Mouse (Mus musculus): ENCODE measurements around the gene Creb5. TPM values are rescaled to one million over a fixed set of nuclear protein-coding genes. Genes with fewer than 3 reads are reported as not detected.

Creb5 gene
- polyA plus RNA-seq, 1 experiment, result 6.1 TPM

DNA sequence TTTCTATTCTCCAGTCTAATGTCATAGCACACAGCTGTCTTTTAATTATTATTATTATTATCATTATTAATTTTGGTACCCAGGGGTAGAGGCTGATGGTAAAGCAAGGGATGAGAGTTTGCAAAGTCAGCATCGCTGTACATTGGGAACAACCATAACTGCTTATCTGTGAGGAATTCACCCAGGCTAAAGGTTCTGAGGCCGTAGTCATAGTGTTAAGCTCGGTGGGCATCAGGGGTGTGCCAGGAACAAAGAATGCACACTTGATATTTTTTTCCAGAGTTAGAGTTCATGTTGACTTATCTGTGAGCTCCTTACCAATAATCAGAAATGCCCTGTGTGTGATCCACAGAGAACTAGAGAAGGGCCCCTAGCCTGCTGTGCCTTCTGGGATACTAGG lies 288.8 kb downstream of the Creb5 start:
- Histone ChIP-seq H3K4me3 (ENCODE audit: low read depth, low read length) (no peak overlapping the region), H3K9ac (ENCODE audit: low read depth, poor library complexity, severe bottlenecking) (no peak overlapping the region), H3K9me3 (replicated peaks; ENCODE audit: control insufficient read depth, insufficient read depth, low read length, poor library complexity, severe bottlenecking) (0 out of 2 replicates have a peak, but pooled peaks cover 6% of the 10 kb centered on the region), H3K36me3 (ENCODE audit: control insufficient read depth, insufficient read depth, low read length, poor library complexity, severe bottlenecking) (no peaks in the 10 kb centered on the region), H3K27me3 (ENCODE audit: control insufficient read depth, insufficient read depth, low read length, poor library complexity, severe bottlenecking) (no peaks in the 10 kb centered on the region), H3K4me1 (ENCODE audit: control insufficient read depth, insufficient read depth, low read length) (no peaks in the 10 kb centered on the region), H3K27ac (ENCODE audit: insufficient read depth, low read length) (no peak overlapping the region)
- TF ChIP-seq CTCF (IDR thresholded peaks at IDR 0.05; ENCODE audit: low read depth, low read length), result no peak
- TF ChIP-seq POLR2A (IDR thresholded peaks at IDR 0.05; ENCODE audit: insufficient read depth, low read length), result no peak
- TF ChIP-seq EP300 (IDR thresholded peaks at IDR 0.05; ENCODE audit: insufficient read depth, low read depth, low read length), result no peak

DNA sequence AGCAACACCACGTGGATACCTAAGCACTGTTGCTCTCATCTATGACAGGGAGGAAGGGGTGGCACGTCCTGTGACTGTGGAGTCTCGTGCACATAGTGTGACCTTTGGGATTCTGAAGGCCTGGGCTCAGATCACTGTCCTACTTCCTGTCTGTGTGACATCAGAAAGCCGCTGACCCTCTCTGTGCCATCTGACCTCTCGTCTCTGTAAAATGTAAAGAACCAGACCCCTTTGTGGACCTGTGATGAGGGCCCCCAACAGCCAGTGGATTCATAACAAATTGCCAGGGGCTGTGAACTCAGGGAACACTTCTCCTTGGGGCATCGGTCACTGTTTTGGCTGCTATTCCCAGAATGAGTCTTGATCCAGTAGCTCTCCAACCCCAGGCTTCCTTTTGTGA lies 289.8 kb downstream of the Creb5 start:
- Histone ChIP-seq H3K36me3 (ENCODE audit: control insufficient read depth, insufficient read depth, low read length, poor library complexity, severe bottlenecking) (no peaks in the 10 kb centered on the region), H3K4me1 (ENCODE audit: control insufficient read depth, insufficient read depth, low read length) (no peaks in the 10 kb centered on the region), H3K4me3 (ENCODE audit: low read depth, low read length) (no peak overlapping the region), H3K9me3 (replicated peaks; ENCODE audit: control insufficient read depth, insufficient read depth, low read length, poor library complexity, severe bottlenecking) (0 out of 2 replicates have a peak, but pooled peaks cover 6% of the 10 kb centered on the region), H3K27me3 (ENCODE audit: control insufficient read depth, insufficient read depth, low read length, poor library complexity, severe bottlenecking) (no peaks in the 10 kb centered on the region), H3K9ac (ENCODE audit: low read depth, poor library complexity, severe bottlenecking) (no peak overlapping the region), H3K27ac (ENCODE audit: insufficient read depth, low read length) (no peak overlapping the region)
- TF ChIP-seq CTCF (IDR thresholded peaks at IDR 0.05; ENCODE audit: low read depth, low read length), result no peak
- no peak for TF ChIP-seq POLR2A (IDR thresholded peaks at IDR 0.05; ENCODE audit: insufficient read depth, low read length)
- no peak for TF ChIP-seq EP300 (IDR thresholded peaks at IDR 0.05; ENCODE audit: insufficient read depth, low read depth, low read length)

DNA sequence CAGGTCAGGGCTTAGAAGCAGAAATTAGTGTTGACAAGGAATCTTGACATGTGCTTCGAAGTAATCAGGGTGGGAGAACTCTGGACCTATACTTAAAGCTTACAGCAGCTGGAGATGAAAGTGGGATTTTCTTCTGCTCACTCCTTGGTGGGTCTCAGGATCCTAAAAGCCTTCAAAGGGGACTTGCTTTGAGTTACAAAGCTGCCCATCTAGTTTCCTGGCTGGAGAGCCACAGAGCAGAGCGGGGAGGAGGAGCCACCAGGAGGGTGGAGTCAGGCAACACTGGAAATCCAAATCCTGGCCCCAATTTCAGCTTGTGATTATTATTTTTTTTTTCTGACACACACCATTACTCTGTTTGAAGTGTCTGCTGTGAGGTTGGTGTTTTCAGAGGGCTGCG lies 290.7 kb downstream of the Creb5 start:
- Histone ChIP-seq H3K4me3 (ENCODE audit: low read depth, low read length) (no peak overlapping the region), H3K4me1 (ENCODE audit: control insufficient read depth, insufficient read depth, low read length) (no peaks in the 10 kb centered on the region), H3K9ac (ENCODE audit: low read depth, poor library complexity, severe bottlenecking) (no peak overlapping the region), H3K36me3 (ENCODE audit: control insufficient read depth, insufficient read depth, low read length, poor library complexity, severe bottlenecking) (no peaks in the 10 kb centered on the region), H3K9me3 (replicated peaks; ENCODE audit: control insufficient read depth, insufficient read depth, low read length, poor library complexity, severe bottlenecking) (0 out of 2 replicates have a peak, but pooled peaks cover 6% of the 10 kb centered on the region), H3K27ac (ENCODE audit: insufficient read depth, low read length) (no peak overlapping the region), H3K27me3 (ENCODE audit: control insufficient read depth, insufficient read depth, low read length, poor library complexity, severe bottlenecking) (no peaks in the 10 kb centered on the region)
- TF ChIP-seq EP300 (IDR thresholded peaks at IDR 0.05; ENCODE audit: insufficient read depth, low read depth, low read length) (no peak), POLR2A (IDR thresholded peaks at IDR 0.05; ENCODE audit: insufficient read depth, low read length) (no peak), CTCF (IDR thresholded peaks at IDR 0.05; ENCODE audit: low read depth, low read length) (no peak)

DNA sequence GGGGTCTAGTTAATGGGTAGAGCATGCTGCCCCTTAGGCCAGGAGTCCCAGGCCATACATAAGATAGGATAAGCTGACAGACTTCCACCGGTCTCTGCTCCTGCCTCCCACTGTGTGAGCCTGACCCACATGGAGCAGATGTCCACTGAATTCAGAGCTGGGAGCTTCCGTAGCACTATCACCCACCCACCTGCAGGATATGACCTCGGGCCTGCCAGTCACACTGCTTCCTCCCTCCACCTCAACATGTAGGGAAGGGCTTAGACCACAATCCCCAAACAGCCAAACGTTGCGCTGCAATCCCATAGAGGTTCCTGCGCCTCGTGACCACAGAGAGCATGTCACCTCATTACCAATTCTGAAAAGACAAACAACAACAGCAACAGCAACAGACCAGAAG lies 293.3 kb downstream of the Creb5 start:
- Histone ChIP-seq H3K36me3 (ENCODE audit: control insufficient read depth, insufficient read depth, low read length, poor library complexity, severe bottlenecking) (no peaks in the 10 kb centered on the region), H3K27me3 (ENCODE audit: control insufficient read depth, insufficient read depth, low read length, poor library complexity, severe bottlenecking) (no peaks in the 10 kb centered on the region), H3K9me3 (replicated peaks; ENCODE audit: control insufficient read depth, insufficient read depth, low read length, poor library complexity, severe bottlenecking) (0 out of 2 replicates have a peak, but pooled peaks cover 6% of the 10 kb centered on the region), H3K4me3 (ENCODE audit: low read depth, low read length) (no peak overlapping the region), H3K9ac (ENCODE audit: low read depth, poor library complexity, severe bottlenecking) (no peak overlapping the region), H3K27ac (ENCODE audit: insufficient read depth, low read length) (no peak overlapping the region), H3K4me1 (ENCODE audit: control insufficient read depth, insufficient read depth, low read length) (no peaks in the 10 kb centered on the region)
- TF ChIP-seq EP300 (IDR thresholded peaks at IDR 0.05; ENCODE audit: insufficient read depth, low read depth, low read length) (no peak), CTCF (IDR thresholded peaks at IDR 0.05; ENCODE audit: low read depth, low read length) (no peak), POLR2A (IDR thresholded peaks at IDR 0.05; ENCODE audit: insufficient read depth, low read length) (no peak)

DNA sequence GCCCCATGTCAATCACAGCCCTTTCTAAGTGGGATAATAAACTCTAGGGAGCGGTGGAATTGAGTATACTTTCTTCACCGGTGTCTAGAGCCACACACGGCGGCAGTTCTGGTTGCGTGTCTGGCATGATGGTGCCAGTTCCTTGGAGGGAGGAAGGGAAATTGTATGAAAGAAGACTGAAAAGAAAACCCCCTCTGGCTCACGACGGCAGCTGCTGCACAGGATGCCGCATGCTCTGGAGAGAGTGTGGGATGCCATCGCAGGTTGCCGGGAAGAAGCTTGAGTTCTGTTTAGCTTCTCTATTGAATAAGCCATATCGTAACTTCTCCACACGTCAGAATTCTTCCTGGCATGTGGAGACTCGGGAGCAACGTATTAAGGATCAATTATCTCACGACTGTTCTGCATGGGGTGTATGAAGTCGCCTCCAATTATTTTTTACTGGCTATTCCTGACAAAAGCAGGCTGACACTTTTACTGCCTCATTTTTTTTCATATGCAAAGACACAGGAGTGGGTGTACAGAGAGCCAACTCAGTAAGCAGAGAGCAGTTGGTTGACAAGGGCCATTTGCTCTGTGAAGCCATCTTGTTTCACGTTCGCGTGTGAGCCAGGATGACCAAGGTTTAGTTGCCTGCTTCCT lies 296.3 kb downstream of the Creb5 start:
- no peak overlapping the region for H3K27ac ChIP-seq (ENCODE audit: insufficient read depth, low read length)
- H3K4me3 ChIP-seq (ENCODE audit: low read depth, low read length), result no peak overlapping the region
- no peaks in the 10 kb centered on the region for H3K27me3 ChIP-seq (ENCODE audit: control insufficient read depth, insufficient read depth, low read length, poor library complexity, severe bottlenecking)
- H3K9me3 ChIP-seq (replicated peaks; ENCODE audit: control insufficient read depth, insufficient read depth, low read length, poor library complexity, severe bottlenecking), result 0 out of 2 replicates have a peak, but pooled peaks cover 6% of the 10 kb centered on the region
- H3K9ac ChIP-seq (ENCODE audit: low read depth, poor library complexity, severe bottlenecking), result no peak overlapping the region
- TF ChIP-seq EP300 (IDR thresholded peaks at IDR 0.05; ENCODE audit: insufficient read depth, low read depth, low read length) (no peak), POLR2A (IDR thresholded peaks at IDR 0.05; ENCODE audit: insufficient read depth, low read length) (no peak), CTCF (IDR thresholded peaks at IDR 0.05; ENCODE audit: low read depth, low read length) (no peak)
- no peaks in the 10 kb centered on the region for H3K36me3 ChIP-seq (ENCODE audit: control insufficient read depth, insufficient read depth, low read length, poor library complexity, severe bottlenecking)
- no peaks in the 10 kb centered on the region for H3K4me1 ChIP-seq (ENCODE audit: control insufficient read depth, insufficient read depth, low read length)

DNA sequence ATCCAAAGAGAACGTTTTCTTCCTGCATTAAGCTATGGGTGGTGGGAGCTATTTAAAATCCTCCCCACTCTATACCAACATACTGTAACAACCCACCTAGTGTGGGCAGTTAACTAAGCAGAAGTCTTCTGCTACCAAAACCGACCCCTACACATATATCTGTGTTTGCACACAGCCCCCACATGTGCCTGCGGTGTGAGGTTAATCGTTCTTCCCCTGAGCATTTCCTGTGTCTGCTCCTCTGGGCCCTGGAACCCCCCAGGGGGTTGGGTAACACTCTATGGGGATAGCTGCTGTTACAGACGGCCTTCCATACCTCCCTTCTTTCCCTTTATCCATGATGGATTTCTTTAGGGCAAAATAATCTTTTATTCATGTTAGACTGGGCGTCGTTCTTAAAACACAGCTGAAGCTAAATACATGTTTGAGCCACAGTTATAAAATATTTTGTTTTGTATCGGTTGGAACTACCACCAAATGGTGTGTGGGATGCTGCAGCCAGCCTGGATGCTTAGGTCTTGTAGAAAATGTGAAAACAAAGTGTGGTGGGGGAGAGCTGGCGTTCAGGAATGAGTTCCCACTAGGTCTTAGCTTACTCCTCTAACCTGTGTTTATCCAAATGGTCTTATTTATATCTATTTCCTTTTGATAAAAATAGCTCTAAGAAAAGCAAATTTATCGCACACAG lies 297.8 kb downstream of the Creb5 start:
- TF ChIP-seq EP300 (IDR thresholded peaks at IDR 0.05; ENCODE audit: insufficient read depth, low read depth, low read length), result no peak
- no peak for TF ChIP-seq POLR2A (IDR thresholded peaks at IDR 0.05; ENCODE audit: insufficient read depth, low read length)
- TF ChIP-seq CTCF (IDR thresholded peaks at IDR 0.05; ENCODE audit: low read depth, low read length), result no peak
- Histone ChIP-seq H3K4me3 (ENCODE audit: low read depth, low read length) (no peak overlapping the region), H3K4me1 (ENCODE audit: control insufficient read depth, insufficient read depth, low read length) (no peaks in the 10 kb centered on the region), H3K36me3 (ENCODE audit: control insufficient read depth, insufficient read depth, low read length, poor library complexity, severe bottlenecking) (no peaks in the 10 kb centered on the region), H3K9me3 (replicated peaks; ENCODE audit: control insufficient read depth, insufficient read depth, low read length, poor library complexity, severe bottlenecking) (0 out of 2 replicates have a peak, but pooled peaks cover 1% of the 10 kb centered on the region), H3K27ac (ENCODE audit: insufficient read depth, low read length) (no peak overlapping the region), H3K27me3 (ENCODE audit: control insufficient read depth, insufficient read depth, low read length, poor library complexity, severe bottlenecking) (no peaks in the 10 kb centered on the region), H3K9ac (ENCODE audit: low read depth, poor library complexity, severe bottlenecking) (no peak overlapping the region)

All from ES-Bruce4 (cell line).